Mouse (Mus musculus): Measurements from ENCODE around the gene Gm21748. TPM values are rescaled to one million over a fixed set of nuclear protein-coding genes. Genes with fewer than 3 reads are reported as not detected.

The Gm21748 gene
- polyA plus RNA-seq (2015; fragmentation: Nextera tagmentation; extraction: Ambion mirVana): not detected in 2 replicates

GRCm38 (mm10) chrY:90839077-90839476 lies at the start of gene Gm21748:
Gene Gm21748, minus strand, starts transcription at chrY:90839177.

Other genes starting within 250 kb of the Gm21748 start
- gene Gm21860, start 84.4 kb downstream of the Gm21748 start, polyA plus RNA-seq (2015; fragmentation: Nextera tagmentation; extraction: Ambion mirVana): not detected in 2 replicates
- not detected in 2 replicates for gene Gm47283, start 54.4 kb downstream of the Gm21748 start, polyA plus RNA-seq (2015; fragmentation: Nextera tagmentation; extraction: Ambion mirVana)